Mouse (Mus musculus) hindbrain, postnatal 0 days (tissue): ENCODE data around the gene Sh3bgrl. TPM values are rescaled to one million over a fixed set of nuclear protein-coding genes. Genes with fewer than 3 reads are reported as not detected.

Experiments
- ATAC-seq: fragments of 200-750 bp; cut with Nextera tagmentation; 2 replicates; pipeline ENCODE4 v1.8.0; 2017; ENCODE audit warnings: mild to moderate bottlenecking, moderate TSS enrichment, moderate library complexity
- DNase-seq: peaks from one replicate; pipeline ENCODE4 v3.0.0-alpha.2; 2015; ENCODE audit warnings: low spot score
- H3K27ac ChIP-seq: fragments of 300-500 bp; sonication (generic); 2 replicates; pipeline ENCODE4 v1.5.1; 2014; ENCODE audit warnings: mild to moderate bottlenecking
- H3K27me3 ChIP-seq: fragments of 300-500 bp; sonication (generic); 2 replicates; pipeline ENCODE4 v1.6.1; 2014; ENCODE audit warnings: low read length, mixed read lengths; ENCODE audit not compliant: insufficient read depth
- H3K36me3 ChIP-seq: fragments of 300-500 bp; sonication (generic); 2 replicates; pipeline ENCODE4 v1.6.1; 2014; ENCODE audit warnings: low read length, mixed read lengths; ENCODE audit not compliant: insufficient read depth
- H3K4me1 ChIP-seq: fragments of 300-500 bp; sonication (generic); 2 replicates; pipeline ENCODE4 v1.6.1; 2014; ENCODE audit warnings: antibody characterized with exemption, low read length, mixed read lengths; ENCODE audit not compliant: insufficient read depth
- H3K4me2 ChIP-seq: fragments of 300-500 bp; sonication (generic); 2 replicates; pipeline ENCODE4 v1.6.1; 2014; ENCODE audit warnings: low read depth, mild to moderate bottlenecking, low read length, moderate library complexity, mixed read lengths
- H3K4me3 ChIP-seq: fragments of 300-500 bp; sonication (generic); 2 replicates; pipeline ENCODE4 v1.5.1; 2014; ENCODE audit warnings: low read length
- H3K9ac ChIP-seq: fragments of 300-500 bp; sonication (generic); replicated peaks from 2 replicates; pipeline ENCODE4 v1.6.1; 2014; ENCODE audit warnings: mild to moderate bottlenecking, low read length, moderate library complexity, mixed read lengths
- H3K9me3 ChIP-seq: fragments of 300-500 bp; sonication (generic); 2 replicates; pipeline ENCODE4 v1.6.1; 2016; ENCODE audit warnings: low read length, mixed read lengths
- CTCF ChIP-seq: IDR thresholded peaks from 2 replicates; pipeline ENCODE4 v1.5.1; 2016; ENCODE audit warnings: antibody characterized with exemption, control low read depth, low read depth
- WGBS: fragments of 180-500 bp; shearing (Covaris S2); extraction: QIAGEN DNeasy Blood & Tissue Kit; methylation state at CpG from one replicate; pipeline ENCODE4 v1.1.7; 2014; 5-methylcytosine and 5-hydroxymethylcytosine counted together
- polyA plus RNA-seq: library from polyadenylated mRNA; unstranded; fragments of >200 nt; fragmentation: Nextera tagmentation; extraction: Ambion mirVana; gene quantifications from 2 replicates; pipeline ENCODE4 v1.2.1, GENCODE M21; 2015
- total RNA-seq: library from RNA; depleted of rRNA; stranded (reverse); fragments of >200 nt; gene quantifications from 2 replicates; pipeline ENCODE4 v1.2.3, GENCODE M21; 2014

Gene Sh3bgrl
- total and polyA plus RNA-seq, 2 experiments from 2014 or later: 66.8 to 143 TPM

- no peak for DNase-seq
- Histone ChIP-seq H3K4me1 (no peaks in the 10 kb centered on the region), H3K36me3 (no peaks in the 10 kb centered on the region), H3K4me3 (no peak overlapping the region), H3K9ac (no peak overlapping the region), H3K9me3 (no peaks in the 10 kb centered on the region), H3K27me3 (no peaks in the 10 kb centered on the region), H3K27ac (no peak overlapping the region), H3K4me2 (no peak overlapping the region)
- 76% methylated on average over 2 of the region's 2 CpGs for WGBS
- TF ChIP-seq CTCF: no peak
- ATAC-seq: no peak
Observed at GRCm38 (mm10) chrX:109175038-109175437, 79.9 kb downstream of the Sh3bgrl start.

GRCm38 (mm10) chrX:109175470-109175869, 80.3 kb downstream of the Sh3bgrl start:
- Histone ChIP-seq H3K9me3 (no peaks in the 10 kb centered on the region), H3K4me2 (no peak overlapping the region), H3K36me3 (no peaks in the 10 kb centered on the region), H3K9ac (no peak overlapping the region), H3K4me3 (no peak overlapping the region), H3K27me3 (no peaks in the 10 kb centered on the region), H3K27ac (no peak overlapping the region), H3K4me1 (no peaks in the 10 kb centered on the region)
- DNase-seq: no peak
- ATAC-seq: no peak
- TF ChIP-seq CTCF: no peak
- 35% methylated on average over 3 of the region's 3 CpGs for WGBS

- Histone ChIP-seq H3K27ac (no peak overlapping the region), H3K9ac (no peak overlapping the region), H3K27me3 (no peaks in the 10 kb centered on the region), H3K4me2 (no peak overlapping the region), H3K4me1 (no peaks in the 10 kb centered on the region), H3K4me3 (no peak overlapping the region), H3K36me3 (no peaks in the 10 kb centered on the region), H3K9me3 (no peaks in the 10 kb centered on the region)
- TF ChIP-seq CTCF: no peak
- no peak for ATAC-seq
- DNase-seq: no peak
- 79% methylated on average over 4 of the region's 4 CpGs for WGBS
Observed at GRCm38 (mm10) chrX:109184706-109185478, 89.7 kb downstream of the Sh3bgrl start.

- H3K9ac ChIP-seq: no peak overlapping the region
- WGBS: 86% methylated on average over 4 of the region's 4 CpGs
- H3K36me3 ChIP-seq: no peaks in the 10 kb centered on the region
- H3K9me3 ChIP-seq: no peaks in the 10 kb centered on the region
- no peak for TF ChIP-seq CTCF
- no peak overlapping the region for H3K27ac ChIP-seq
- H3K4me1 ChIP-seq: no peaks in the 10 kb centered on the region
- H3K4me2 ChIP-seq: no peak overlapping the region
- ATAC-seq (no peak), DNase-seq (no peak)
- no peak overlapping the region for H3K4me3 ChIP-seq
- H3K27me3 ChIP-seq: no peaks in the 10 kb centered on the region
Observed at GRCm38 (mm10) chrX:109189607-109190006, 94.4 kb downstream of the Sh3bgrl start.

- Histone ChIP-seq H3K36me3 (no peaks in the 10 kb centered on the region), H3K4me3 (no peak overlapping the region), H3K4me1 (no peaks in the 10 kb centered on the region), H3K4me2 (no peak overlapping the region), H3K9ac (no peak overlapping the region), H3K27ac (no peak overlapping the region), H3K9me3 (no peaks in the 10 kb centered on the region), H3K27me3 (no peaks in the 10 kb centered on the region)
- 64% methylated on average over 4 of the region's 4 CpGs for WGBS
- ATAC-seq (no peak), DNase-seq (no peak)
- TF ChIP-seq CTCF: no peak
Observed at GRCm38 (mm10) chrX:109190969-109191368, 95.8 kb downstream of the Sh3bgrl start.

GRCm38 (mm10) chrX:109191436-109191835, 96.3 kb downstream of the Sh3bgrl start:
- H3K4me2 ChIP-seq: no peak overlapping the region
- H3K4me1 ChIP-seq: no peaks in the 10 kb centered on the region
- no peak overlapping the region for H3K27ac ChIP-seq
- DNase-seq (no peak), ATAC-seq (no peak)
- no peak for TF ChIP-seq CTCF
- H3K36me3 ChIP-seq: no peaks in the 10 kb centered on the region
- H3K27me3 ChIP-seq: no peaks in the 10 kb centered on the region
- no peak overlapping the region for H3K9ac ChIP-seq
- H3K9me3 ChIP-seq: no peaks in the 10 kb centered on the region
- 69% methylated on average over 4 of the region's 4 CpGs for WGBS
- H3K4me3 ChIP-seq: no peak overlapping the region

DNA sequence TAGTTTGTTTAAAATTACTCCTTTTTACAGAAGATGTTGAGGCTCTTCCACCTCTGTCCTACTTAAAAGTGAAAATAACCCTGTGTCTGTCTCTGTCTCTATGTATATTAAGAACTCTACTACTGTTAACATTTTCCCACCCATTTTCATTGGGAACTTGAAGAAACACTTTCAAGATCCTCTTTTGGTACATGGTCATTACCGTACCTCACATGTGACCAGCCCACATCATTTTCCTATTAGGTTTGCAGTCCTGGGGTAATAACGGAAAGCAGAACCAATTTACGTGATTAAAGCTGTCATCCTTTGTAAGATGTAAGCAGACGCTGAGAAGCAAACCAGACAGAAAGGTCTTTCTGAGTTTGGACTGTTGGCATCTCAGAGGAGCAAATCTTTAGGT, 101.3 kb downstream of the Sh3bgrl start, which contains the start of gene Gm6377:
Gene Gm6377, plus strand, starts transcription at position 289 of the 400 bp plus-strand sequence.
- Histone ChIP-seq H3K4me3 (no peak within 1 kb of the TSS), H3K9me3 (no peaks in the 10 kb centered on the region), H3K4me1 (no peaks in the 10 kb centered on the region), H3K4me2 (no peak within 1 kb of the TSS), H3K27ac (no peak within 1 kb of the TSS), H3K9ac (no peak within 1 kb of the TSS), H3K27me3 (no peaks in the 10 kb centered on the region), H3K36me3 (no peaks in the 10 kb centered on the region)
- no peak for TF ChIP-seq CTCF
- WGBS: 77% methylated on average over 4 of the region's 4 CpGs
- ATAC-seq: no peak
- no peak for DNase-seq
